Mouse (Mus musculus): ENCODE data around the gene Stat5b. TPM values are rescaled to one million over a fixed set of nuclear protein-coding genes. Genes with fewer than 3 reads are reported as not detected.

Stat5b gene
- polyA plus RNA-seq, 1 experiment = 23.2 TPM

- Histone ChIP-seq H3K4me3 (ENCODE audit: insufficient read depth, low read depth, low read length) (no peak overlapping the region), H3K4me1 (ENCODE audit: control insufficient read depth, insufficient read depth, low read length) (no peaks in the 10 kb centered on the region), H3K27me3 (replicated peaks; ENCODE audit: control insufficient read depth, insufficient read depth, low read length) (no peaks in the 10 kb centered on the region), H3K36me3 (ENCODE audit: control insufficient read depth, insufficient read depth, low read length) (no peaks in the 10 kb centered on the region), H3K27ac (ENCODE audit: insufficient read depth, low read depth, low read length) (no peak overlapping the region)
- DNase-seq = no peak
- TF ChIP-seq POLR2A (IDR thresholded peaks at IDR 0.05; ENCODE audit: low read depth, low read length) (no peak), CTCF (conservative IDR thresholded peaks at IDR 0.05; ENCODE audit: insufficient read depth, insufficient read length, low read depth, low read length) (no peak)
- WGBS = 33% methylated on average over 25 of the region's 25 CpGs
Measured at GRCm38 (mm10) chr11:100749469-100749868, 101.1 kb downstream of the Stat5b start.

- Histone ChIP-seq H3K27me3 (replicated peaks; ENCODE audit: control insufficient read depth, insufficient read depth, low read length) (no peaks in the 10 kb centered on the region), H3K27ac (ENCODE audit: insufficient read depth, low read depth, low read length) (no peak overlapping the region), H3K4me1 (ENCODE audit: control insufficient read depth, insufficient read depth, low read length) (no peaks in the 10 kb centered on the region), H3K36me3 (ENCODE audit: control insufficient read depth, insufficient read depth, low read length) (no peaks in the 10 kb centered on the region), H3K4me3 (ENCODE audit: insufficient read depth, low read depth, low read length) (no peak overlapping the region)
- TF ChIP-seq POLR2A (IDR thresholded peaks at IDR 0.05; ENCODE audit: low read depth, low read length) = no peak
- TF ChIP-seq CTCF (conservative IDR thresholded peaks at IDR 0.05; ENCODE audit: insufficient read depth, insufficient read length, low read depth, low read length) = no peak
- DNase-seq = no peak
- WGBS = 76% methylated on average over 4 of the region's 4 CpGs
Measured at GRCm38 (mm10) chr11:100748620-100749019, 101.9 kb downstream of the Stat5b start.

- no peaks in the 10 kb centered on the region for H3K27me3 ChIP-seq (replicated peaks; ENCODE audit: control insufficient read depth, insufficient read depth, low read length)
- DNase-seq = no peak
- no peak overlapping the region for H3K4me3 ChIP-seq (ENCODE audit: insufficient read depth, low read depth, low read length)
- WGBS = 68% methylated on average over 5 of the region's 5 CpGs
- TF ChIP-seq POLR2A (IDR thresholded peaks at IDR 0.05; ENCODE audit: low read depth, low read length) (no peak), CTCF (conservative IDR thresholded peaks at IDR 0.05; ENCODE audit: insufficient read depth, insufficient read length, low read depth, low read length) (no peak)
- no peaks in the 10 kb centered on the region for H3K36me3 ChIP-seq (ENCODE audit: control insufficient read depth, insufficient read depth, low read length)
- no peak overlapping the region for H3K27ac ChIP-seq (ENCODE audit: insufficient read depth, low read depth, low read length)
- no peaks in the 10 kb centered on the region for H3K4me1 ChIP-seq (ENCODE audit: control insufficient read depth, insufficient read depth, low read length)
Measured at GRCm38 (mm10) chr11:100747114-100747513, 103.4 kb downstream of the Stat5b start.

- no peak for TF ChIP-seq CTCF (conservative IDR thresholded peaks at IDR 0.05; ENCODE audit: insufficient read depth, insufficient read length, low read depth, low read length)
- TF ChIP-seq POLR2A (IDR thresholded peaks at IDR 0.05; ENCODE audit: low read depth, low read length) = no peak
Measured at GRCm38 (mm10) chr11:100746546-100746945, 104.0 kb downstream of the Stat5b start.

GRCm38 (mm10) chr11:100745085-100745484, 105.4 kb downstream of the Stat5b start:
- TF ChIP-seq POLR2A (IDR thresholded peaks at IDR 0.05; ENCODE audit: low read depth, low read length) = no peak
- TF ChIP-seq CTCF (conservative IDR thresholded peaks at IDR 0.05; ENCODE audit: insufficient read depth, insufficient read length, low read depth, low read length) = peak; percentile 68
- Histone ChIP-seq H3K4me1 (ENCODE audit: control insufficient read depth, insufficient read depth, low read length) (no peaks in the 10 kb centered on the region), H3K36me3 (ENCODE audit: control insufficient read depth, insufficient read depth, low read length) (no peaks in the 10 kb centered on the region), H3K4me3 (ENCODE audit: insufficient read depth, low read depth, low read length) (no peak overlapping the region), H3K27me3 (replicated peaks; ENCODE audit: control insufficient read depth, insufficient read depth, low read length) (no peaks in the 10 kb centered on the region), H3K27ac (ENCODE audit: insufficient read depth, low read depth, low read length) (no peak overlapping the region)
- WGBS = 19% methylated on average over 6 of the region's 6 CpGs
- peak; percentile 56 for DNase-seq

More at GRCm38 (mm10) chr11:100746546-100746945, 104.0 kb downstream of the Stat5b start:
- 81% methylated on average over 10 of the region's 10 CpGs for WGBS
- no peak for DNase-seq
- H3K4me3 ChIP-seq (ENCODE audit: insufficient read depth, low read depth, low read length) = no peak overlapping the region
- H3K27ac ChIP-seq (ENCODE audit: insufficient read depth, low read depth, low read length) = no peak overlapping the region
- H3K27me3 ChIP-seq (replicated peaks; ENCODE audit: control insufficient read depth, insufficient read depth, low read length) = no peaks in the 10 kb centered on the region
- no peaks in the 10 kb centered on the region for H3K36me3 ChIP-seq (ENCODE audit: control insufficient read depth, insufficient read depth, low read length)
- H3K4me1 ChIP-seq (ENCODE audit: control insufficient read depth, insufficient read depth, low read length) = no peaks in the 10 kb centered on the region

GRCm38 (mm10) chr11:100741348-100741747, 109.2 kb downstream of the Stat5b start:
- no peaks in the 10 kb centered on the region for H3K36me3 ChIP-seq (ENCODE audit: control insufficient read depth, insufficient read depth, low read length)
- WGBS = 44% methylated on average over 6 of the region's 6 CpGs
- H3K27ac ChIP-seq (ENCODE audit: insufficient read depth, low read depth, low read length) = no peak overlapping the region
- no peak overlapping the region for H3K4me3 ChIP-seq (ENCODE audit: insufficient read depth, low read depth, low read length)
- no peak for TF ChIP-seq POLR2A (IDR thresholded peaks at IDR 0.05; ENCODE audit: low read depth, low read length)
- no peak for TF ChIP-seq CTCF (conservative IDR thresholded peaks at IDR 0.05; ENCODE audit: insufficient read depth, insufficient read length, low read depth, low read length)
- DNase-seq = peak; percentile 89
- peaks cover 7% of the 10 kb centered on the region; the same call in 1 of the 2 replicates for H3K4me1 ChIP-seq (ENCODE audit: control insufficient read depth, insufficient read depth, low read length)
- no peaks in the 10 kb centered on the region for H3K27me3 ChIP-seq (replicated peaks; ENCODE audit: control insufficient read depth, insufficient read depth, low read length)

- WGBS = 17% methylated on average over 5 of the region's 5 CpGs
- peaks cover 14% of the 10 kb centered on the region; the same call in 1 of the 2 replicates for H3K4me1 ChIP-seq (ENCODE audit: control insufficient read depth, insufficient read depth, low read length)
- TF ChIP-seq CTCF (conservative IDR thresholded peaks at IDR 0.05; ENCODE audit: insufficient read depth, insufficient read length, low read depth, low read length) (no peak), POLR2A (IDR thresholded peaks at IDR 0.05; ENCODE audit: low read depth, low read length) (no peak)
- H3K4me3 ChIP-seq (ENCODE audit: insufficient read depth, low read depth, low read length) = no peak overlapping the region
- no peaks in the 10 kb centered on the region for H3K27me3 ChIP-seq (replicated peaks; ENCODE audit: control insufficient read depth, insufficient read depth, low read length)
- no peak for DNase-seq
- no peaks in the 10 kb centered on the region for H3K36me3 ChIP-seq (ENCODE audit: control insufficient read depth, insufficient read depth, low read length)
- no peak overlapping the region for H3K27ac ChIP-seq (ENCODE audit: insufficient read depth, low read depth, low read length)
Measured at GRCm38 (mm10) chr11:100738749-100739148, 111.8 kb downstream of the Stat5b start.
